Mouse (Mus musculus) olfactory bulb, adult 2 months (tissue): ENCODE results near the gene App. TPM values are rescaled to one million over a fixed set of nuclear protein-coding genes. Genes with fewer than 3 reads are reported as not detected.

ENCODE experiments used
- H3K27ac ChIP-seq: fragments of 200-500 bp; 2 replicates; pipeline ENCODE4 v1.5.1; 2012; ENCODE audit warnings: low read depth, low read length; ENCODE audit not compliant: insufficient read depth
- H3K4me1 ChIP-seq: fragments of 200-500 bp; 2 replicates; pipeline ENCODE4 v1.6.1; 2012; ENCODE audit warnings: low read length; ENCODE audit not compliant: control insufficient read depth, insufficient read depth
- H3K4me3 ChIP-seq: fragments of 200-500 bp; 2 replicates; pipeline ENCODE4 v1.5.1; 2012; ENCODE audit warnings: mild to moderate bottlenecking, low read depth, low read length, moderate library complexity; ENCODE audit not compliant: insufficient read depth
- CTCF ChIP-seq: fragments of 200-500 bp; IDR thresholded peaks from 2 replicates; pipeline ENCODE4 v1.5.1; 2012; ENCODE audit warnings: low read depth, mild to moderate bottlenecking, low read length, moderate library complexity; ENCODE audit not compliant: insufficient read depth
- POLR2A ChIP-seq: fragments of 200-500 bp; IDR thresholded peaks from 2 replicates; pipeline ENCODE4 v1.6.1; 2012; ENCODE audit warnings: mild to moderate bottlenecking, low read depth, low read length, moderate library complexity; ENCODE audit not compliant: insufficient read depth
- WGBS: fragments of 180-500 bp; shearing (Covaris S2); methylation state at CpG from one replicate; pipeline ENCODE4 v1.1.7; 2018; 5-methylcytosine and 5-hydroxymethylcytosine counted together
- polyA plus RNA-seq: library from polyadenylated mRNA; stranded (reverse); fragments of >200 nt; gene quantifications from 2 replicates; pipeline ENCODE4 v1.2.4, GENCODE M21; 2012; ENCODE audit warnings: low replicate concordance; ENCODE audit not compliant: missing spikeins, insufficient read depth, insufficient read length

App gene
- polyA plus RNA-seq, 1 experiment: 247 TPM

DNA sequence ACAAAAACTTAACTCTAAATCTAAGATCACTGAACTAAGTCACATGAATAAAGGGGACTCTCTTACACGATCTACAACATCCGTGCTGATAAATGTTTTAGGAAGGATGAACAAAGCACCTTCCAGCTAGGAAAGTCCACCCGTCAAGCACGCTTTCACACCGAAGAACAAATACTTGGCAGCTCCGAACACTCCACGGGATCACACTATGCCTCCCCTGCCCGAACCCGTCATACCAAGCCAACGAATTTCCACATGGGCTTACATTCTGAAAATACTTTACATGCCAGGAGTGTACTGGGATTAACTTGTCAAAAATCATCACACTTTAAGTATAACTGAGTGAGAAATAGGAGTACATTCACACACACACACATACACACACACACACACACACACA is 17.7 kb downstream of the App start:
- Histone ChIP-seq H3K4me1 (peaks cover 11% of the 10 kb centered on the region), H3K27ac (no peak overlapping the region), H3K4me3 (no peak overlapping the region)
- WGBS: 62% methylated on average over 10 of the region's 10 CpGs
- TF ChIP-seq POLR2A: no peak
- TF ChIP-seq CTCF: no peak

DNA sequence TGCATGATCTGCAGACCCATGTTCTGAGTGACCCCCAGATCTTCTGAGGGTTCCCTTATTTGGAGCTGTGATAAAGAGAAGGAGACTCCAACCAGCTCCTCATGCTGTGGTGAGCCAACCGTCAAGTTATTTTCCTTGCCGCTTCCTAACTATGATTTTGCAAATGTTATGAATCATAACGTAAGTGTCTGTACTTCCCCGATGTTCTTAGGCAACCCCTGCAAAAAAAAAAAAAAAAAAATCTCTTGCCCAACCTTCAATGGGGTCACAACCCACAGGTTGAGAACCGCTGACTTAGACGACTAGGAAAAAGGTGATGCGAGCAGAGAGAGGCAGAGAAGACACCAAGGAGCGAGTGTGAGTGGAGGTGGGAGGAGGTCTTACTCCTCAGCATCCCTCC is 21.1 kb downstream of the App start:
- H3K4me3 ChIP-seq: no peak overlapping the region
- no peak overlapping the region for H3K27ac ChIP-seq
- TF ChIP-seq CTCF (no peak), POLR2A (no peak)
- peaks cover 13% of the 10 kb centered on the region for H3K4me1 ChIP-seq
- WGBS: 84% methylated on average over 8 of the region's 8 CpGs

DNA sequence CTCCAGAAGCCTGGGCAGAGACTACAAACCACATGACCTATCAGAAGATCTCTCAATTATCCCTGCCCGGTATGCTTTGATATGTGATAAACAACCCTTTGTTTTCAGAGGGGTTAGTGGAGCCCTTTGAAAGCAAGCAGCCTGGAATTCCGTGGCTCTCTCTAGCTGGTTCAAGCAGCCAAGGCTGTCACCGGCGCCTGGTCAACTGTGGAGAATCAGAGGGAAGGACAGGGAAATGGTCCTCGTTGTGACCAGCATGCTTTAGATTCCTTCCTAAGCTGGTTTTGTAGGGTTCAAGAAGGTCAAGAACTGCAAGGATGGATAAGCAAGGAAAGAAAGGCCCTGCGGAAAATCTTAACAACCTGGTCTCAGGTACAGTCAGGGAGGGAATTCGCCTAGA is 21.9 kb downstream of the App start:
- TF ChIP-seq CTCF (no peak), POLR2A (no peak)
- no peak overlapping the region for H3K4me3 ChIP-seq
- peak overlapping the region; percentile 1; the same call in 1 of the 2 replicates for H3K27ac ChIP-seq
- 46% methylated on average over 7 of the region's 7 CpGs for WGBS
- peaks cover 13% of the 10 kb centered on the region for H3K4me1 ChIP-seq

DNA sequence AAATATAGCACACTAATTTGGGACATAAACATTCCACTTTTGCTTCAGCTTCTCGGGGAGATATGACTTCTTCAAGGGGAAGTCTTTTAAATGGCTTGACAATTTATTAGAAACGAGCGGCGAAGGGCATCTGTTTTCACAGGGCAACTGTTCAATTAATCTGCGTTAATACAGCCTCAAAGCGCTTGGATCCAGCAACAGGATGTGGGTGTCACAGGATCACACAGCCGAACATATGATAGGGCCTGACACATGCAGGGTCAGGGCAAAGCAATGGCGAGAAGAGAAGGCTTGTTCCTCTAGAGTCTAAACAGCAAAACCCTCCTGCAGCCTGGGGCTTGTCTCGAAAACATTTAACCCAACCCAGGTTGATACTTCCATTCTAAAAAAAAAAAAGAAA is 22.7 kb downstream of the App start:
- Histone ChIP-seq H3K4me3 (no peak overlapping the region), H3K4me1 (peaks cover 13% of the 10 kb centered on the region), H3K27ac (no peak overlapping the region)
- no peak for TF ChIP-seq POLR2A
- TF ChIP-seq CTCF: no peak
- 62% methylated on average over 9 of the region's 9 CpGs for WGBS

DNA sequence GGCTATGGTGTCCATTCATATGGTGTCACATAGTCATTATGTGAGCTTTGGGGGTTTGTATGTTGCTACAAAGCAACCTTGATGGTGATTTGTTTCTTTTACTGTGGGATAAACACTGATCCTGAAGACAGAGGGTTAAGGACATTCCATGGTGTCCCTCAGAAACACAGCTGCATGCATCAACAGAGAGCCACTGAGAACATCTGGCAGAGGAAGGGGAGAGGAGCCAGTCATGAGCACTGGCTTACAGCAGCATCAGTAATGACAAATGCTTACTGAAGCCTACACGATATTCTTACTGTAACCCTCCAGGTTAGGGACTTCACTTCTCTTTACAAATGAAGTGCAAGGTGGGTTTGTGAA is 24.1 kb downstream of the App start:
- Histone ChIP-seq H3K4me1 (peaks cover 20% of the 10 kb centered on the region), H3K27ac (no peak overlapping the region), H3K4me3 (no peak overlapping the region)
- whole genome bisulfite sequencing: 58% methylated on average over 1 of the region's 1 CpGs
- TF ChIP-seq POLR2A (no peak), CTCF (no peak)

DNA sequence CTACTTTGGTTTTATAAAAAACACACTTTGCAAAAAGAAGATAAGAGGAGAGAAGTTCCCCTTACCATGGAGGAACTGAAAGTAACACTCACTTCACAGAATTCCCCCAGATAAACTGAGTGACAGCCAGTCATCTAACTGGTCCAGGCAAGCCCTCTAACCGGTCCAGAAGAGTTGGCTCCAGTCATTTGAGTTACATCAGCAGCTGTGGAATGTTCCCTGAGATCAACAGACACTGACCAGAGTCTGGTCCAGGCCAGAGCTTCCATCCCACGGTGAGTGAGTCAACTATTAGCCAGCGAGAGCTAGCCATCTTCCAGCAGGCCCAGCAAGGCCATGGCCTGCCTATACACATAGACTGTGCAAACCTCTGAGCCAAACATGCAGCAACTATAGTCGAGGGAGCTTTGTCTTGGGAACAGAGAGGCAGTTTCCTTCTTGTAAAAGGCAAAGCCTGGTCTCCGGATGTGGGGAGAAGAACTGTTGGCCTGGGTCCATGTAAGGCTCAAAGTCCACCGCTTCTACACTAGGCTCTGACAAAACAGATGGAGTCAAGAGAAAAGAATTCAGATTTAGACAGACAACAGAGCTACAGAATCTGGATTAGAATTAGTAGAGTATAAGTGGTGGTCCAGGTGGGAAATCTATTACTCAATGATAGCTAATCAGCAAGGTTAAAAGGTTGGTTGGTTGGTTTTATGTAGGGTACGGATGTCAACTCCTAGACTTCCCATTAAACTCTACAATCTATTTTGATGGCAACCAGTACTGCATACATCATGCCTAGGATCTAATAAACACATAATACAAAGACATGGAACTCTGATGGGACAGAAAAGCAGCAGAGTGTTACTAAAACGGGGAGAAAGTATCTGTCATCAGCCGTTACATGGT is 24.7 kb downstream of the App start:
- Histone ChIP-seq H3K4me3 (no peak overlapping the region), H3K27ac (0 out of 2 replicates have a peak overlapping the region, but pooled peaks have one; percentile 31), H3K4me1 (peaks cover 20% of the 10 kb centered on the region)
- no peak for TF ChIP-seq CTCF
- TF ChIP-seq POLR2A: no peak
- 53% methylated on average over 9 of the region's 9 CpGs for WGBS

DNA sequence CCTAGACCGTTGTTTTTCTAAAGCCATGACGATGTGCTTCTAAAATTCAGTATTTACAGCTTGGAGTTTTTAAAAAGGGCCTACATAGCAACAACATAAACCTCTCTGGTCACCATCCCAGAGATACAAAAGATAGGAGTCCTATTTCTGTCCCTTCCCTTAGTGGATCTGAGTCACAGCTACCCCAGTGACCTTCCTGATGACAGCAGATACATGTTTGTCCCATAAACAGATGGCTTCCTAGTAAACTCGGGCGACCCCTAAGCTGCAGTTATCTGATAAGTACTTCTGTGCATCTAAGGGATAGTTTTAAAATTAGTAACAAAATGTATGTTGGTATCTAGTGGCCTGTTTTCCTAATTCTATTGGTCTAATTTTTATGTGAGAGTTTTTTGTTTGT is 26.1 kb downstream of the App start:
- Histone ChIP-seq H3K27ac (no peak overlapping the region; the same call in 1 of the 2 replicates), H3K4me1 (peaks cover 17% of the 10 kb centered on the region), H3K4me3 (no peak overlapping the region)
- 64% methylated on average over 4 of the region's 4 CpGs for WGBS
- no peak for TF ChIP-seq CTCF
- no peak for TF ChIP-seq POLR2A

DNA sequence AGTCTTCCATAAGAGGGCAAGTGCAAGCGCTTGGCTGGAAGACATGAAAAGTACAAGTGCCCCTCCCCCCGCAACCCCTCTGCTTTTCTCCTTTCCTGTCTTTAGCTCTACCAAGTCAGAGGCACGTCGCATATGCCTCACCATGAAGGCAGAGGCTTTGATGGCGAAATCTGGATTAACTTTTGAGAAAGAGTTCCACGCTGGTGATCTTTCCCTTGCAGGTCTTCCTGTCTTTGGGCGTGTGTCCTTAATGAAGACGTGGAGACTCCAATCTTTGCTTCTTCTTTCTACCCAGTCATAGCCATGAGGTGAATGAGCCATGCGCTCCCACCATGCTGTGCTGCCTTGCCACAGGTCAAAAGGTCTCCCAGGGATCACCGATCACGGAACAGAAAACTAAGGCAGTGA is 27.8 kb downstream of the App start:
- H3K4me1 ChIP-seq: peaks cover 11% of the 10 kb centered on the region
- H3K27ac ChIP-seq: no peak overlapping the region
- H3K4me3 ChIP-seq: no peak overlapping the region
- no peak for TF ChIP-seq CTCF
- no peak for TF ChIP-seq POLR2A
- 93% methylated on average over 11 of the region's 11 CpGs for WGBS

DNA sequence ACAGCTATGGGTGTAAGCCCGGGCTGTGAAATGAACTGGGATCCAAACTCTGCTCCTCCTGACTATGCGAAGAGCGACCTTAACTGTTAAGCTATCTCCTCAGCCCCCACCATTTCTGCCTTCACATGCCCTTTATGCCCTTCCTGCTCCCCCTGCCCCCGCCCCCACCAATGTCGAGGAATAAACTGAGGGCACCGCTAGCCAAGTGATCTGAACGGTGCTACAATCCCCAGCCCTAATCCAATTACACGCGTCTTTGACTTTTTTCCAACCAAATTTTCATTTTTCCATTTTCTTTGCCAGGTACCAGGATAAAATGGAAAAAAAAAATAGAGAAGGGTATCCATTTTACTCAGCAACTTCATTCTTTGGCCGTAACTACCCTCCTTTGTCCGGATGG is 28.2 kb downstream of the App start:
- TF ChIP-seq CTCF (no peak), POLR2A (no peak)
- Histone ChIP-seq H3K4me3 (no peak overlapping the region), H3K4me1 (peaks cover 11% of the 10 kb centered on the region), H3K27ac (no peak overlapping the region)
- WGBS: 84% methylated on average over 11 of the region's 11 CpGs

DNA sequence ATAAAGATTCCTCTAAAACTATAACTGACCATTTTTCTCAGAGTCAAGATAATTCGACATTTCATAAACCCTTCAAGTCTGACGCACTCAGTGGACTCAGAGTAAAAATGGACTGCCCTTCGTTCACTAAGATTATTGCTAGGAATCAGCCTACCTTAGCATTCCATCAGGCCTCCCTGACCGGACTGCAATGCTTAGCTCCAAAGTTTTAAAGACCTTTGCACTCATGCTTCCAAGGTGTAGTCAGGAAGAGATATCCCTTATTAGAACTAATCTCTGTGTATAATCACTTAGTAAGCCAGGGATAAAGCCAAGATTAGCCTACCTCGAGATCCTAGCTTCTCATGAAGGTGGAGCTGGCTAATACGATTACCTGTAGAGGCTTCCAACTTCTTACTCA is 29.2 kb downstream of the App start:
- H3K4me1 ChIP-seq: peaks cover 11% of the 10 kb centered on the region
- no peak overlapping the region for H3K4me3 ChIP-seq
- H3K27ac ChIP-seq: no peak overlapping the region
- 87% methylated on average over 6 of the region's 6 CpGs for WGBS
- no peak for TF ChIP-seq POLR2A
- no peak for TF ChIP-seq CTCF
